Mouse (Mus musculus) kidney, postnatal 4 days (tissue): ENCODE data around the gene Coro2b.

Experiments
- DNase-seq, 2 experiments: peaks; one replicate each; pipeline ENCODE4 v3.0.0; 2021; ENCODE audit warnings: mixed read lengths in 2 of 2

The Coro2b gene

DNA sequence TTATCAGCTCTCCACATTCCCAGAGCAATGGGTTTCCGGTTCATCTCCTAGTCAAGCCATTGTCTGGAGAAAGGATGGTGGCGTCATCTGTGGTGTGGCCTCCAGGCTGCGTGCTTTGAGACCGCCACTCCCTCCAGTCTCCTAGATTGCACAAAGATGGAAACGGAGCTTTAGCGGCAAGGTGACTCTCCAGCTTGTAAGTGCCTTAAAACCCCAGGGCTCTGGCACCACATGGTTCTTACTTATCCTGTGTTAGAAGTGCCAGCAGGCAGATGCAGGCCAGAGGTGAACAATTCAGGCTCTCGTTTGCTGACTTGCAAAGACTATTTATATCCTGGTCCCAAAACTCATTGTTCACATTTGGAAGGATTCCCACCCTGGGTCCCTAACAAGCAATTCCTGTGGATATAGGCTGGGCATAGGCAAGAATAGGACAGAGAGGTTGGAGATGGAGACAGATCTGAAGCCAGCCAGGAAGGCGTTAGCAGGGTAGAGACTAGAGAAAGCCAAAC is 155.4 kb downstream of the Coro2b start:
- DNase-seq, result no peak

DNA sequence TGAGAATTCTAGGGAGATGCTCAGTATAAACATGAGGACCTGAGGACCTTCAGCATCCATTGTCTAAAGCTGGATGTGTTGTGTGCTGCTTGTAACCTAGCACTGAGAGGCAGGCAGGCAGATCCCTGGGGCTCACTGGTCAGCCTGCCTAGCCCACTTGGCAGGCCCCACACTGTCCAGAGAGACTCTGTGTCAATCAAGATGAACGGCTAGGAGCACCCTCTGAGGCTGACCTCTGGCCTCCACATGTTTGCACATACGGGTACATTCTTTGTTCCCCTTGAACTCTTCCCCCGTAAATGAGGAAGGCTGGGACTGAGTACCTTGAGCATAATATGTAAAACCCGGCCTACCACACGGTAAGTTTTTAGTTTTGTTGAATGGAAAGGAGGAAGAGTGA is 156.5 kb downstream of the Coro2b start:
- no peak for DNase-seq

DNA sequence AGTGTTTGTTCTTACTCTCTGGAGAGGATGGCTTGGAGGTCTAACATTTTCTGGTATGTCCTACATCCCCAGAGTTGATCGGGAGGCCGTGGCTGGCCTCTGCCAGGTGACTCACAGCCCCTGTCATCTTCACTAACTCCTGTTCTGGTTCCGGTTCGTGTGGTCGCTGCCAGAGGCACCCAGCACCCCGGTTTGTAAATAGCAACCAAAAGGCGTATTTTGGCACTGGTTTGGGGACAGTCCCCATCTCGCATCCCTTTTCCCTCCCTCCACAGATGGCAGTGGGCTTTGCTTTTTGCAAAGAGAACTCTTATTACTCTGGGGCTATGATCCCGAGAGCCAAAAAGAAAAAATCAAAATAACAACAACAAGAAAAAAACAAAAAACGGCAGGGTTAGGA is 158.9 kb downstream of the Coro2b start:
- DNase-seq, result no peak

DNA sequence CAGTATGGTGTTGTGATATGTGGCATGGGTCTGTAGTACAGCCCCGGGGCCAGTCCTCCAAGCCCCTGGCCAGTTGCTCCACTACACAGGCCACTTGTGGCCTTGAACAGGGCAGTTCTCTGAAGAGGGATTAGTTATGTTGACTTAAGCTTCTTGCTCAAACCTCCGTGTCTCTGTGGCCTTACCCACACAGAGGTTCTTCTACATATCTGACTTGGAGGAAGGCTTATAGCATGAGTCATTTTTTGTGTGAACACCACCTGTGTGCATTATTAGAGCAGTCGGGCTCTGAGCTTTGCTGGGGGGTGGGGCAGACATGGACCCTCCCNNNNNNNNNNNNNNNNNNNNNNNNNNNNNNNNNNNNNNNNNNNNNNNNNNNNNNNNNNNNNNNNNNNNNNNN is 162.6 kb downstream of the Coro2b start:
- DNase-seq, result no peak

DNA sequence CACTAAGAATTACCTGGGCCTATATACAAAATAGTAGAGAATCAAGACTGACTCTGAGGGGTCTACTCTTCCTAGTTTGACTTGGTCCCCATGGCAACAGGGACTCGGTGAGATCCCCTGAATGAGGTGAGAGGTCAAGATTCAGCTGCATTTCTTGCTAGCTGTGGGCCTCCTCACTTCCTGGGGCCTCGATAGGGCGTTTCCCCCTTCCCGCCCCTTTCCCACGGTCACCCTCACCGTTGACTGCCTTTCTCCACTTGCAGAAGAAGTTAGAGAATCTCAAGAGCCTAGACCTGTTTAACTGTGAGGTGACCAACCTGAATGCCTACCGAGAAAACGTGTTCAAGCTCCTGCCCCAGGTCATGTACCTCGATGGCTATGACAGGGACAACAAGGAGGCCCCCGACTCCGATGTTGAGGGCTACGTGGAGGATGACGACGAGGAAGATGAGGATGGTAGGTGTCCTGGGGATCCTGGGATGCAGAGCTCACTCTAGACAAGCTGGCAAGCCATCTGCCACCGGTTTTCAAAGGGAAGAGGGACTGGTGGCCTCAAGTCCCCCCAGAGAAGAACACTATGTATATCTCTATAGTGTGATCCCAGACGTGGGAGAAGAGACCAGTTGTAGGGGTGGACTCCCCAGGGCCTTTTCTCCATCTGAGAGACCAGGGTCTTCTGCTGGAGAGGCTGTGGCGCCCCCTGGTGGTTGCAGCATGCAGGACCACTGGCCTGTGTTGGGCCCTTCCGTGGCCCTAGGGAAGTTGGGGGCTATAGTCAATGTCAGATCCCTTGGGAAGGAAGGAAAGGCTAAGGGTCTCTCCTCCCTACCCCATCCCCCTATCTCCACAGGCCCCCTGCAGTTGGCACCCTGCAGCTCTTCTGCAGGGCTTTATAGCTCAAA is 163.4 kb downstream of the Coro2b start:
- peak; percentile 87 to 89 for DNase-seq

DNA sequence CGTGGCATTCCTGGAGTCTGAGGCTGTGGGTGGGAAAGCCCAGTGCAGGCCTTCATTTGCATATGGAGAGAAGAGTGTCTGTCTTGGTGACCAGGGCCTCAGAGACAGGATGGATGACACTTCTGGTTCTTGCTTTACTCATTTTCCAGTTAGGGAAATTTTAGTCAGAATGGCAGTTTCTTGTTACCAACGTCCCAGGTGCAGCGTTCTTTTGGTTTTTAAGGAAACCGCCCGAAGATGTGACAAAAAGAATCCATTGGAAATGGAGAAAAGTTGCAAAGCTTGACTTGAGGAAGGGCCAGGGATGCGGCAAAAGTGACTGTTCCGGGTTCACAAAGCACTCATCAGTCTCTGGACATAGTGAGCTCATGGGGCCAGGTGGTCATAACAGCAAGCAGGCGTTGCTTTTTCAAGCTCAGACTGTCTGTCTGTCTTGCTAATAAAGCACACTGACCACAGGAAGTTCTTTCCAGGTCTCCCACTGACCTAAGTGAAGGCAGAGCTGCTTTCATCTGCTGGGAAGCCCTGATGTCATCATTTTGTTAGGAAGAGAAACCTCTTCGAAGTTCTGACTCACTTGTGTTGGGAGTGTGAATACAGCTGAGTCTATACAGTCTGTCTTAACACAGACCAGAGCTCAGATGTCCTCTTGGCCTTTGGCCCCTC is 164.2 kb downstream of the Coro2b start:
- no peak for DNase-seq

DNA sequence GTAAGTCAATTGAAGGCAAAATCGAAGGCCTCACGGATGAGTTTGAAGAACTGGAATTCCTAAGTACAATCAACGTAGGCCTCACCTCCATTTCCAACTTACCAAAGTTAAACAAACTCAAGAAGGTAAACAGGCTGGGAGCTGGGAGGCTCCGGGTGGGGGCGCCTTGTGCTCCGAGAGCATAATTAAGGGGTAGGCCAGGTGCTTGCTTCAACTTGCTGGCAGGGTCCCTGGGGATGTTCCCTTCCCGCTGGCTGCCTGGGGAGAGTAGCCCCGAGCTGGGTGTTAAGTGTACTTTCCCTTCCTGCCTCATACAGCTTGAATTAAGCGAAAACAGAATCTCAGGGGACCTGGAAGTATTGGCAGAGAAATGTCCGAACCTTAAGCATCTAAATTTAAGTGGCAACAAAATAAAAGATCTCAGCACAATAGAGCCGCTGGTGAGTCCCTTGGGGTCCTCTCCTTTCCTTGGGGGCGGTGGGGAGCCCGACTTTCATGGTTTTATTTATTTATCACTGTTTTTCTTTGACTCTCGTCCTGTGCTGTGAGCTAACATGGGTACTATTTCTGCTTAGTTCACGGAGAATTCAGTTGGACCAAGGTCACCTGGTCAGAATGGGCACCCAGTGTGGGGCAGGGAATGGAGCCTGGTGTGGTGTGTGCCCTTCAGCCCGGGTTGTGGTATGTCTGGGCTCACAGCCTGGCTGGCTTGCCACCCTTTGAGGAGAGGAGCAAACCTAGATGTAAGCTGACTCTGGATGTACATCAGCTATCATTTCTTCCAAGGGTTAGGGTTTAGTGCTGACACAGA is 164.9 kb downstream of the Coro2b start:
- DNase-seq, result no peak

DNA sequence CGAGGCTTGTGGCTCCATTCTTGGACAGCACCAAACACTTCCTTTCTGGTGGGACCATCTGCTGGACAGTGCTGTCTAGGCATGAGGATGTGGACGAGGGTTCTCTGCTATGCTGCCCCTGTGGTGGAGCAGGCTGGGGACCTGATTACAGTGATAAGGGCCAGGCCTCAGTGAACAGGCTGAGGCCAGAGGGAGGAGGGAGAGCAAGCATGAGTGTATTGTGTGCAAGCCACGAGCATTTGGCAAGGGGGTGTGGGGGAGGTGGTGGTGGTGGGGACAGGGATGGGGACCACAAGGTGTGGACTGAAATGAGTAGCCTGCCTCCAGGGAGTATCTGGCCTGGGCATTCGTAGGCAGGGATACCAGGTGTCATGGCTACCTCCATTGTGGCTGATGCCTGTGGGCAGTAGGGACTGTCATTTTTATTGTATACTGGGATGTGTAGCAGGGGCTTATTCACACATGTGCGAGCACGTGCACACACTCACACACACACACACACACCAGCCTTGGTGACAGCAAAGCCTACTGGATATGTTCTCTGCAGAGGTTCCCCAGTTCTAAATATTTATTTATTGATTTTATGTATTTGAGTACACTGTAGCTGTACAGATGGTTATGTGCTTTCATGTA is 166.1 kb downstream of the Coro2b start:
- no peak for DNase-seq

DNA sequence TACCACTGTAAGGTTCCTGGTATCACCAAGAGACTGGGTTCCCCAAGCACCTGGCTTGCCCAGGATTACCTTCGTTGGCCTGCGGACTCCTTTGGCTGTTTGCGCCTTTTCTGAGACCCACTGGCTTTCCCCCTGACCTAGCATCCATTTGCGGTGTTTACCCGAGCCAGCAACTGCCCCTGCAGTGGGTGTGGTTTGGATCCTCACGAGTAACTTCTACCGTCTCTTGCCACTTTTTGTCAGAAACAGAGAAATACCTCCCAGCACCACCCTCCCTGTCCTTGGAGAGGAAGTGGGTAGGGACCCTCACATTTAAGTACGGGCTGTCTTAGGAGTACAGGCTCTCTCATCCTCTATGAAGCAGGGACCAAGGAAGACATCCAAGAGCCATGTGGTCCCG is 166.7 kb downstream of the Coro2b start:
- DNase-seq, result no peak
